In the genomic region with DNA sequence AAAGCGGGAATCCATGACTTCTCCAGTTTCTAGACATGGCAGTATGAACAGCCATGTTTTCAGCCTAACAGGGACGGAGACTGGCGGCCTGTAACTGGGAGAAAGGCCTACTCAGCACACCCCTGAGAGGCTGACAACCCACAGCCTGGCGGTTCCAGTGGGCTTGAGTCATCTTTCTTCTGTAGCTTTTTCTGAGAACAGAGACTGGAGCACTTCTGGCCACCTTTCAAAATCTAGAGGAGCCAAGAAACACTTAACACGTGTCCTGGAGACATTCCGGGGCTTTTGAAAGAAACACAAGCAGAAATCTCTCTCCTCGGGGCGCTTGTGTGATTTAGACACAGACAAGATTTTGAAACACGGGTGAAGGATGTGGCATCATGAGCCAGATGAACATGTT, we compare ENCODE assay signal across 8 mouse cellular contexts.
DNase-seq lines count a peak whose midpoint lies in the region; ATAC-seq and TF ChIP-seq lines count a peak whose summit lies in the region.

No protein-coding gene starts in this region.

- H3K4me3 ChIP-seq in intestine, embryonic 14.5 days (ENCODE audit: low read depth, low read length), result no peak overlapping the region
- no peak overlapping the region for H3K4me3 ChIP-seq in intestine, postnatal 0 days (ENCODE audit: low read depth, low read length)
- H3K4me3 ChIP-seq in lung, embryonic 16.5 days (ENCODE audit: low read length), result no peak overlapping the region

- peak overlapping the region; percentile 68 for H3K27ac ChIP-seq in intestine, embryonic 14.5 days (ENCODE audit: low read depth)
- no peak overlapping the region for H3K27ac ChIP-seq in intestine, postnatal 0 days (ENCODE audit: low read depth, low read length)
- H3K27ac ChIP-seq in lung, embryonic 16.5 days (ENCODE audit: low read length), result peak overlapping the region; percentile 23; the same call in 1 of the 2 replicates

- H3K36me3 ChIP-seq in intestine, embryonic 14.5 days (ENCODE audit: control insufficient read depth, insufficient read depth, low read length), result no peaks in the 10 kb centered on the region
- H3K36me3 ChIP-seq in intestine, postnatal 0 days (ENCODE audit: control insufficient read depth, insufficient read depth), result no peaks in the 10 kb centered on the region
- no peaks in the 10 kb centered on the region for H3K36me3 ChIP-seq in lung, embryonic 16.5 days (ENCODE audit: control insufficient read depth, insufficient read depth, low read length)

- H3K4me1 ChIP-seq in intestine, embryonic 14.5 days (replicated peaks; ENCODE audit: control insufficient read depth, insufficient read depth, low read length), result peaks cover 29% of the 10 kb centered on the region
- no peaks in the 10 kb centered on the region; the same call in 1 of the 2 replicates for H3K4me1 ChIP-seq in intestine, postnatal 0 days (replicated peaks; ENCODE audit: control insufficient read depth, insufficient read depth, low read length)
- peaks cover 2% of the 10 kb centered on the region; the same call in 1 of the 2 replicates for H3K4me1 ChIP-seq in lung, embryonic 16.5 days (replicated peaks; ENCODE audit: control insufficient read depth, insufficient read depth, low read length)

- no peak overlapping the region for H3K4me2 ChIP-seq in intestine, embryonic 14.5 days (ENCODE audit: low read length)
- no peak overlapping the region for H3K4me2 ChIP-seq in intestine, postnatal 0 days (replicated peaks; ENCODE audit: low read depth)
- H3K4me2 ChIP-seq in lung, embryonic 16.5 days (ENCODE audit: low read depth, low read length), result no peak overlapping the region

- H3K9me3 ChIP-seq in intestine, embryonic 14.5 days (ENCODE audit: control insufficient read depth, low read length), result no peaks in the 10 kb centered on the region
- H3K9me3 ChIP-seq in intestine, postnatal 0 days (ENCODE audit: control insufficient read depth), result no peaks in the 10 kb centered on the region
- no peaks in the 10 kb centered on the region for H3K9me3 ChIP-seq in lung, embryonic 16.5 days (ENCODE audit: control insufficient read depth, low read length)

- no peaks in the 10 kb centered on the region for H3K27me3 ChIP-seq in intestine, embryonic 14.5 days (replicated peaks; ENCODE audit: control insufficient read depth, insufficient read depth, low read length)
- H3K27me3 ChIP-seq in intestine, postnatal 0 days (replicated peaks; ENCODE audit: control insufficient read depth, insufficient read depth, low read length), result no peaks in the 10 kb centered on the region
- H3K27me3 ChIP-seq in lung, embryonic 16.5 days (ENCODE audit: control insufficient read depth, insufficient read depth, low read depth, low read length), result no peaks in the 10 kb centered on the region

- peak; percentile 66 for ATAC-seq in intestine, embryonic 14.5 days (replicated peaks; ENCODE audit: low FRiP score, low TSS enrichment, low read depth)
- ATAC-seq in intestine, postnatal 0 days, result no peak
- ATAC-seq in lung, embryonic 16.5 days (ENCODE audit: low read depth), result peak; percentile 84; the same call in 1 of the 2 replicates
- ATAC-seq in megakaryocyte, adult 5-6 weeks (ENCODE audit: poor library complexity, severe bottlenecking), result no peak

- H3K9ac ChIP-seq in intestine, embryonic 14.5 days (ENCODE audit: low read length), result no peak overlapping the region
- no peak overlapping the region for H3K9ac ChIP-seq in intestine, postnatal 0 days (ENCODE audit: low read depth, low read length)
- H3K9ac ChIP-seq in lung, embryonic 16.5 days (ENCODE audit: low read length), result no peak overlapping the region

- DNase-seq in intestine, embryonic 14.5 days (ENCODE audit: low spot score), result no peak
- DNase-seq in NIH3T3 (ENCODE audit: low read depth), result peak; percentile 97
- DNase-seq in gonadal fat pad, adult 2 months (ENCODE audit: low read depth), result peak; percentile 58
- DNase-seq in cerebellum, adult 18-20 months, result no peak
- no peak for DNase-seq in layer of hippocampus, postnatal 25 days (ENCODE audit: extremely low spot score in 1 of 2, low spot score in 1 of 2)

- TF ChIP-seq CTCF in intestine, postnatal 0 days (IDR thresholded peaks at IDR 0.05; ENCODE audit: low read depth), result no peak

- 49% methylated on average over 9 of the region's 9 CpGs for WGBS in intestine, embryonic 14.5 days
- WGBS in intestine, postnatal 0 days, result 71% methylated on average over 9 of the region's 9 CpGs
- WGBS in lung, embryonic 16.5 days, result 40% methylated on average over 9 of the region's 9 CpGs

Comparison
In these comparisons a context has a peak if more than half of its experiments do, and no peak if none do; other contexts are left out.
1. ATAC-seq: peak in intestine, embryonic 14.5 days (single experiment) and lung, embryonic 16.5 days (single experiment); none in intestine, postnatal 0 days (single experiment) and megakaryocyte, adult 5-6 weeks (single experiment).
2. DNase-seq: peak in NIH3T3 (single experiment) and gonadal fat pad, adult 2 months (single experiment); none in intestine, embryonic 14.5 days (single experiment), cerebellum, adult 18-20 months (0 of 2) and layer of hippocampus, postnatal 25 days (0 of 2).